Mouse (Mus musculus) right cerebral cortex, postnatal 36 days (tissue): Measurements from ENCODE around the gene Fam171a1.
A peak's percentile ranks its signal among the peaks of the same experiment; 100 is the strongest.
"Not testable (repeated sequence)": the region's sequence is repeated elsewhere in the genome, so short reads cannot be mapped to it uniquely, and the experiment has no call there.

ENCODE experiments used
- DNase-seq, 2 experiments: peaks; one replicate each; pipeline ENCODE4 v3.0.0; 2022; ENCODE audit warnings: low spot score in 2 of 2, mixed read lengths in 1 of 2

Gene Fam171a1

DNA sequence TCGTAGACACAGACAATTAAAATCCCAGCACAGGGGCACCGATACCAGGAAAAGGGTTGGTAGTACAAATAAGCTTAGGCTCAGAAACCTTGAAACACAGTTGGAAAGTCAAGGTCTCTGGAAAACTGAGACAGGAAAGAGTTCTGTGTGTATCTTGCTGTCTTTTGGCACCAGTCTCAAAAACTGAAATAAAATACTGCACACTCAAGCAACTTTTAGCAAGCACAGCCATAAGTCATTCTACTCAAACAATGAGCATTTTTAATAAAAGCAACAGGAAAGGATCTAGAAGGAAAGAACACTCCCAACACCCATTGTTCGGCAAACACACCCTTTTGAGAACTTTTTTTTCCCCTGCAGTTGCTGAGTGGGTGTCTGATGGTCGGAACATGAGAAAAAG is at the start of gene Fam171a1:
Gene Fam171a1 (plus strand): TSS at position 359 of the 400 bp plus-strand sequence.
- no peak for DNase-seq

DNA sequence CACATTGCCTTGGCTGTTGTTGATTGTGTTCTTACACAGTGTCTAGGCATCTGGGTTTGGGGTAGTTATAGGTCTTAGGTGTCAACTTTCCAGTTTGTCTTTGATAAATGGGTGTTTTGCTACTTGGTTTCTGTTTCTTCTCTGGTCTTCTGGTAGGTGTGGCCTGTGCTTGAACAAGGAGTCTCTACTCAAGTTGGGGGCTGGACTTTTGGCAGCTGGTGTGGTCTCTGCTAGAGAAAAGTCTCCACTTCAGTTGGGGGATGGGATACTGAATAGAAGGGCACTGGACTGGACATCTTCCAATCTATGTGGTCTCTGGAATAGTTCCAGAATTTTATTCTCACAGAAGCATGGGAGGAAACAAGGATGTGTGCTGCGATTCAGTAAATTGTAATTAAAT is 44.9 kb upstream of the Fam171a1 start:
- DNase-seq: no peak

DNA sequence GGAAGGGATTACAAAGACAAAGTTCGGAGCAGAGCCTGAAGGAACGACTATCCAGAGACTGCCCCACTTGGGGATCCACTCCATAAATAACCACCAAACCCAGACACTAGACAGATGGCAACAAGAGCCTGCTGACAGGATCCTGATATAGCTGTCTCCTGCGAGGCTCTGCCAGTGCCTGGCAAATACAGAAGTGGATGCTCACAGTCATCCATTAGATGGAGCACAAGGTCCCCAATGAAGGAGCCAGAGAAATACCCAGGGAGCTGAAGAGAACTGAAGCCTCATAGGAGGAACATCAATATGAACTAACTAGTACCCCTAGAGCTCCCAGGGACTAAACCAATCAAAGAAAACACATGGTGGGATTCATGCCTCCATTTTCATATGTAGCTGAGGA is 25.7 kb upstream of the Fam171a1 start:
- DNase-seq: not testable (repeated sequence)

DNA sequence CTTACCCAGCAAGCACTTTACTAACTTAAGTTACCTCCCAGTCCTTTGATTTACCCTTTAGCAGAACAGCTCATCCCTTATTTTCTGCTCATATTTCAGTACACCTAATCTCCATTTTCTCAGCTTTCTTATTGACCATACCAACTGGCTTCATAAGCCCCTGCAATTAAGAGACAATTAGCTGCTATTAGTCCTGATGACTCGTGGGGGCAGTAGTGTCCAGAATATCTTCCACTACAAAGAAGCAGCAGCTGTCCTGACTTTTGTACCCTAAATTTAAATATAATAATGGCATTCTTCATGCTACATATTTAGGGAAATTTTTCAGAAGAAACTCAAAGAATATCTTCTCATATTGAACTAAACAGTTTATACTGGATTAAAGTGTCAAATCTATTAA is 24.8 kb upstream of the Fam171a1 start:
- no peak for DNase-seq

DNA sequence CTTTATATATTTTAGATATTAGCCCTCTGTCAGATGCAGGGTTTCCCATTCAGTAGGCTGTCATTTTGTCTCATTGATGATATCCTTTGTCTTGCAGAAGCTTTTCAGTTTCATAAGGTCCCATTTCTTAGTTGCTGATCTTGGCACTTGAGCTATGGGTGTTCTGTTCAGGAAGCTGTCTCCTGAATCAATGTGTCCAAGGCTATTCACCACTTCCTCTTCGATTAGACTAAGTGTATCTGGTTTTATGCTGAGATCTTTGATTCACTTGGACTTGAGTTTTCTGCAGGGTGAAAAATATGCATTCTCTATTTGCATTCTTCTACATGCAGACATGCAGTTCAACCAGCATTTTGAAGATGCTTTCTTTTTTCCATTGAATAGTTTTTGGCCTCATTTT is 17.9 kb upstream of the Fam171a1 start:
- DNase-seq: no peak

DNA sequence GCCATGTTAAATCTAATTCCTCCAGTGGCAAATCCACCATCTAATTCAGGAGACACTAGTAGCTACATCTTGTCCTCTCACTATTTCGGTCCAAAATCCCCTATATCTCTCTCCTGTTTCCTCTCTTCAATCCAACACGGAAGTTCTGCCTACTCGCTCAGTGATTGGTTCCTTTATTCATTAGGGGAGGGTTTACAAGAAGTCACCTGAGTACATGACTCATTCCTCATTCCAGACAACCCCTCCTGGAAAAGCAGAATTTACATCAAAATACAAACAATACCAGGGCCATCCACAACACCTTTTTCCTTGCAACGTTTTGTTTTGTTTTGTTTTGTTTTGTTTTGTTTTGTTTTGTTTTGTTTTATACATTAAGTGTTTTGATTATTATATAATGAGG is 14.1 kb upstream of the Fam171a1 start:
- DNase-seq: no peak

DNA sequence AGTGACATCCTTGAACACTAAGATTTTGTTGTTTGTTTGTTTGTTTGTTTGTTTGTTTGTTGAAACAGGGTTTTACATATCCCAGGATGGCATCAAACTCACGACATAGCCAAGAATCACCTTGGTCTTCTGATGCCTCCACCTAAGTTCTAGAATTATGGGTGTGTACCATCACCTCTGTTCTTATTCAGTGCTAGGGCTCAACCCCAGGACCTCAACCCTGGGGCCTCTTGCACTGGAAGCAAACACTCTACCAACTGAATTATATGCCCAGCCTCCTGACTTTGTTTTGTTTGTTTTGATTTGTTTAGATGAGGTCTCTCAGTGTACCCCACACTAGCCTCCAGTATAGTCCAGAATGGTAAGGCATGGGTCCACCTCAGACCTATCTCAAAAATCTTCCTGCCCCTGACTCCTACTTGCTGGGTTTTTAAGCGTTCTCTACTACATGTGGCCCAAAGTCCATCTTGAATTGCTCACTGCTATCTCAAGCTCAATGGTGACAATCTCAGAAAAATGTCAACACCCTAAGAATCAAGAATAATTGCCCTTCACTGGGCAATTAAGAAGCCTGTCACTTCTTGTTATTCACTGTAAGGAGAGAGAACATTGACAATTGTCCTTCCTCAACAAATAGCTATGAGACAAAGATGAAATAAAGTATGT is 12.6 kb upstream of the Fam171a1 start:
- DNase-seq: no peak

DNA sequence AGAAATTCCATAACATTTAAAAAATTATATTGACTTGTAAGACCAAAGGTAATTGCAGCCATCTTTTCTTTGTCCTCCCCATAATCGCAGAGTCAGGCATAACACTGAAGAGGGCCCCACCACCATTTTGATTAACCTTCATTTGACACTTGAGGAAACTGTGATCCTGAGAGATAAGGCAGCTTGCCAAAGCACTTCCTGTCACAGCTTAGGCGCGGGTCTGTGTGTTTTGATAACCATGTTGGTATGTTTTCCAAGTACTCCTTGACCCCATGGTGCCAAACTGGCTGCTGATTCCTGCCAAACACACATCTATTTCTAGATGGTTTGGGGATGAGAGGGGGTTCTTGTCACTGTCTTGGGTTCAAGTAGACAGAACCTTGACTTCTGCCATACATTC is 11.7 kb upstream of the Fam171a1 start:
- DNase-seq: no peak

DNA sequence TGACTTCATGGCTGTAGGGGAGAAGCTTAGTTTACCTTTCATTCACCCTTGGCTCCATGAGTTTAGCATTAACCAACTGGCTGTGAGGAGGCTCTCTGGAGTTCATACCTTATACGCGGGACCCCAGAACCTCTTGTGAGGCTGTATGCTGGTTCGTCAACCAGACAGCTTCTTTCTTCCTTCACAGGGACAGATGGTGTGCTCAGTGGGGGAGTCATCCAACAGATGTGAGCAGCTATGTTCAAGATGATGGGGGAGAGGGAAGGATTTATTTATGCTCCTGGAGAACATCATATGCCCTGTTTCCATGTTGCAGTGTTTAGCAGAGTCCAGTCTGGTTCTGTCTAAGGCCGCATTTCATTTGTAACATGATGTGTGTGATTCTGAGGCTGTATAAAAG is 6.6 kb upstream of the Fam171a1 start:
- DNase-seq: no peak

DNA sequence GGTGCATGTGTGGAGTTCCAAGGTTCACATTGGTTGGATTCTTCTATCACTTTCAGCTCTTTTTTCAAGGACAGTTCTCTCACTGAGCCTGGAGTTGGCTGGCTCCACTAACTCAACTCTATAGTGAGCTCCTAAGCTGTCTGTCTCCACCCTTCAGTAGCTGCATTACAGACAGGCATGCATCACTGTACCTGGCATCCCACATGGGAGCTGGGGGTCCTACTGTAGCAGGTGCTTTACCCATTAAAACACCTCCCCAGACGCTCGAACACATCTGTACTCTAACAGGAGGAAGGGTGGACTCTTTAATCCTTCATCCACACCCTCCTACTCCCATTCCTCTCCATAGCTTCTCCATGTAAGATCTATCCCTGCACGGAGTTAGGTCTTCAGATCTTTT is 5.6 kb upstream of the Fam171a1 start:
- no peak for DNase-seq

DNA sequence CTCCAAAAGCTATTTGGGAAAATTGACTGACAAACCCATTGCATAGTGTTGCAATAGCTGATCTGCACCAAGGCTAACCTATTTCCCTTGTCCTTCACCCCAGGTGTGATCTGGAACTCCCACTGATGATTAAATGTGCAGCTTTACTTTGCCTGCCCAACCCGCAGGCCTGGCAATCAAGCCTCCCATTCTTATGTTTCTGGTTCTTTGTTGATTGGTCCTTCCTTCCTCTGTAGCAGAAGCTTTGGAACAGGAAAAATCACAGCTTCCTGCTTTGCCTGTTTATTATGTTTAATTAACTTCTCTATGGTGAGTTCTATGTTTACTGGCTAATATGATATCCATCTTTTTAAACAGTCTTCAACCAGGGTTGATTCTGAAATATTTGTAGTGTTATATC is 5.2 kb upstream of the Fam171a1 start:
- no peak for DNase-seq

DNA sequence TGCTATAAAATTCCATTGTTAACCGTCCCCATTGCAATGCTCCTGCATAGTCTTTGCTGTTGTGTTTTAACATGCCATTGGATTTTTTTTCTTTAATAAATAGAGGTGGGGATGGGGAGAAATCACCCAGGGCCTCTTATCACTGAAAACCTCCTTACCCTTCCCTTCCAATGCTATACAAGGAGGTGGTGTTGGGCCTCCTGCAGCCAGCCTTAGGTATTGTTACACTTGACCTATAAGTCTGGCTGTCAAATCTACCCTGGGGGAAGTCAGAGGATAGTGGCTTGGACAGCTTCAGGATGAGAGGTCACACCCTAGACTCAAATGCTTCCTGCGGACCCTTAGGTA is 3.8 kb downstream of the Fam171a1 start:
- no peak for DNase-seq

DNA sequence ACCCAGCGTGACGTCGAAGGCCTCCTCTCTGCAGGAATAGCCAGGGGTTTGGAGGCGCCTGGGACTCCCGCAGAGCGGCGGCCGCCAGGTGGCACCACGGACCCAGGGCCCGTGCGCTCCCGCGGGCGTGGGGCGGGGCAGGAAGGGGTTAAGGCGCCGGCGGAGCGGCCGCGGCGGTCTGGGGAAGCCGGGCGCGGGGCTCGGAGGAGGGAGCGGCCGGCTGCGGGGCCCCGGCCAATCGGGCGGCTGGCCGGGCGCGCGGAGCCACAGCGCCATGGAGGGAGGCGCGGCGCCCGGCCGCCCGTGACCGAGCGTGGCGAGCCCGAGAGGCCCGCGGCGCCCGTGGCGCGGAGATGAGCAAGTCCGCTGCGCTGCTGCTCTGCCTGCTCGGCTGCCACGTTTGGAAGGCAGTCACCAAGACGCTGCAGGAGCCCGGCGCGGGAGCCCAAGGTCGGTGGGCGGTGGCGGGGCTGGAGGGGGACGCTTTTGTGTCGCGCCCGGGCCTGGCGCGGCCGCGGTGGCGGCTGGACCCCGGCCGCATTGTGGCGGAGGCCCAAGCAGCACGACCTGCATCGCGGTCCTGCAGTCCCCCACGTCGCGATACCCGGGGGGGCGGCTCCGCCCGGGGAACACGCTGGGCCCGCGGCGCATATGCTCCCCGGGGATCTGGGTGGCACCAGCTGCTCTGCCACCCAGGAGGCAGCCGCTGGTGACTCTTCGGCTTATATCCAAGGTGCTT is 4.3 kb downstream of the Fam171a1 start:
- DNase-seq: peak; percentile 78 to 83

DNA sequence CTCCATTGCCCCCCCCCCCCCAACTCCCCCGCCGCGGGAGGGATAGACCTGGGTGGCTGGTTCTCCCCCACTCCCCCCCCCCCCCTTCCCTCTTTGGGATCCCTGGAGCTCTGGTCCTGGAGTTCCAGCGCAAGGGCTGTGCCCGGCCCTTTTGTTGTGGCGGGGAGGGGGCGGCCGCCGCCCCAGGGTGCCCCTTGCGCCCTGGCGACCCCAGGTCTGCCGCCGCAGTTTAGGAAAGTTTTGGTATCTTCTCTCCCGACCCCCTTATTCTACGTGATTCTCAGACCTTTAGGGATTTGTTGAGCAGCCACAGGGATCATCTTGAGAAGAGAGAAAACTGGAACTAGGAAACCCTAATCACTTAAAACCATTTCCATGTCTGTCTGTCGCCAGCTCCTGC is 4.9 kb downstream of the Fam171a1 start:
- DNase-seq: no peak

DNA sequence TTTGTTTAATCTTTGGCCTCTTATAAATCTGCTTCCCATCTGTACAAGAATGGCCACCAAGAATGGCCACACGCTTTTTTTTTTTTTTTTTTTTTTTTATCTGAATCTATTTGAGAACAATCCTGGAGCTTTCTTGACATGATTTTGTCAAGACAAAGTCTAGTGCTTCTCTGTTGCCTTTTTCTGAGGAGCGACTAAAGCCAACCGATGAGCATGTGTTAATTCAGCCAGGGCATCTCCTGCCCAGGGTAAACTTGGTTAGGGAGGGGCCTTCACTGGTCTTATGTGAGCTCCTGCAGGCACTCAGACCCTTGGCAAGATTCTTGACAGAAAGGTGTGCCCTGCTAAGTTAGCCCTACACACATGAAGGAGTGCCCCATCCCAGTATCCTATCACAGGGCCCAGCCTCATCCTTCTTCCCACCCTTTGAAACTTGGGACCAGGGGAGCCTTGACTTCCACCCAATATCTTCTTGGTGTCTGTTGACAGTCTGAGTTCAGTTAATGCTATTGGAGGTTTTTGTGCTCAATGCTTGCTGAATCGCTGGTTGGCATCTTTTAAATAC is 5.4 kb downstream of the Fam171a1 start:
- DNase-seq: no peak

DNA sequence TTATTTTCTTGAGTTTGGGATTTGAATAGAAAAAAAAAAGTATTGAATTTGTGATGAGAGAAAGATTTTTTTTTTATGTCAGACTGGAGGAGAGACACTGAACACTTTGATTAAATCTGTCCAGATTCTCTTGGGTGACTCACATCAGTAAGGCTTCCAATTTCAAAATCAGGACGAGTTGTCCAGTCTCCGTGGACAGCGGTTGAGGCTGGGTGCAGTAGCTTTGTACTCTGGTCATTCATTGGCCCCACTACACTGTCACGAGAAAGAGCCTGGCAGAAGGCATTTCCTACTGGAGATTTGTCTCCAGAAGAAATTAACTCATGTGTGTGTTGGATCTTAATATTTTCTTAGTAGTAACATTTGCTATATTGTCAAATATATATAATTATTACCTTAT is 8.5 kb downstream of the Fam171a1 start:
- no peak for DNase-seq

DNA sequence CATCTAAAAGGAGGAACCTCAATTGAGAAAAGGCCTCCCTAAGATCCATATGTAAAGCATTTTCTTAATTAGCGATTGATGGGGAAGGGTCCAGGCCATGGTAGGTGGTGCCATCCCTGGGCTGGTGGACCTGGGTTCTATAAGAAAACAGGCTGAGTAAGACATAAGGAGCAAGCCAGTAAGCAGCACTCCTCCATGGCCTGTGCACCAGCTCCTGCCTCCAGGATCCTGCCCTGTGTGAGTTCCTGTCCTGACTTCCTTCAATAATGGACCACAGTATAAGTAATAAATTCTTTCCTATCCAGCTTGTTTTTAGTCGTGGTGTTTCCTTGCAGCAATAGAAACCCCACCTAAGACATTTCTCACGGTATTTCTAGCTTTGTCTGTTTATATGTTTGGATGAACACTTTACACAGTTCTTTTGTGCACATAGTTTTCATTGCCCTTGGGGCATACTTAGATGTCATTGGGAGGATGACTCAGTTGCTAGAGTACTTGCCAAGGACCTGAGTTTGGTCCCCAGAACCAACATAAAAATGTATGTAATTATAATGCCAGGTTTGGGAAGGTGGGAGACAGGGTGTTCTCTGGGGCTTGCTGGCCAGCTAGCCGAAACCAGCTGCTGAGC is 13.3 kb downstream of the Fam171a1 start:
- no peak for DNase-seq

DNA sequence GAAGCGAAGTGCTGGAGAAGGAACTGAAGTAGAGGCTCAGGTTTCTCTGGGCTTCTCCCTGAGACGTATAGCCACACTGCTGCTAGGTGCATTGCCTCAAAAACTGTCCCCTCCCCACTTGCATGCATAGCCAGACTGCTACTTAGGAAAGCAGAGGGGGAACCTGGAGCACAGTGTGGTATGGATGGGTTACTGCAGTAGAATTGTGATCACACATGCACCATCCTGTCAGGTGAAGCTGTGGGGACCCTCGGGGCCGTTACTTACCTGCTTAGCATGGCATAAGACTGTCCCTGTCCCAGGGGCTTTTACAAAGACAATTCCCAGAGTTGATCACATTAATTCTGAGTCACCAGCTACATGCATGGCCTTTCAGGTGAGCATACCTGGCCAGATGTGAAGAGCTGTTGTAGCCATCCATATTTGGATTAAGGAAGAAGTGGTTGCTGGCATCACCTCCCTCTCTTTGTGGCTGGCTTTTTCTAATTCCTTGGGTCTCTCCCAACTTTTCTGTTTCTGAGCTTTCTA is 14.4 kb downstream of the Fam171a1 start:
- DNase-seq: no peak

DNA sequence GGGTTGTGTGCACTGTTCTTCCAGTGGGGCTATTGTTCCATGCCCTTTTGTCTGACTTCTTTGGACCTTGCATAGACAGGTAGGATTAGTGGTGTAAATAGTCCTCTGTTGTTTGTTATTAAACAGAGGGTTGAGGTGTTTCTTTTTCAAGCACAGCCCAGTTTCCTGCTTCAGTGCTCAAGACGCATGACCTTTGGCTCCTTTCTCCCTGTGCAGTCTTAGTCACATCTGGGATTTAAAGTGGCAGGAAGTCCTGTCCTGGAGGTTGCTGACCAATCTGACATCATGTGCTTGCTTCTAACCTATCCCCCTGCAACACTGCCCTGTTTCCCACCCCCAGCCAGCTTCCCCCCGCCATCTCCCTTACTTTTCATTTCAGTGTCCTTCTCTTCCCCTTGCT is 14.9 kb downstream of the Fam171a1 start:
- DNase-seq: no peak

DNA sequence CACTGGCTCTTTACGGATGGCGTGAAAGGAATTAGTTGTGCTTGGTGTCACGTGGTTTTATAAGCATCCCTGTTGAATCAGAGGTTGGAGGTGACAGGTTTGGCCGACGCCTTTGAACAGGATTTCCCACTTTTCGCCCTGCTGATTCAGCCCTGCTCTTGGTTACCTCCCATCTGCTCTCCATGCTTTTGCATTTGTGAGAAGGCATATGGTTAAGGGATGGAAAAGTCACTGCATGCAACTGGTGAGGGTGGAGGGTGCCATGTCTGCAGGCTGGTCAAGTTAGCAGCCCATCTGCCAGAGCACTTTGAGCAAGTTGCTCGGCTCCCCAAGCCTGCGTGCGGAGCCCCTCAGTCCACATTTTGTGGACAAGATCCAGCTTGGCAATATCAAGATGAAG is 18.4 kb downstream of the Fam171a1 start:
- DNase-seq: no peak

DNA sequence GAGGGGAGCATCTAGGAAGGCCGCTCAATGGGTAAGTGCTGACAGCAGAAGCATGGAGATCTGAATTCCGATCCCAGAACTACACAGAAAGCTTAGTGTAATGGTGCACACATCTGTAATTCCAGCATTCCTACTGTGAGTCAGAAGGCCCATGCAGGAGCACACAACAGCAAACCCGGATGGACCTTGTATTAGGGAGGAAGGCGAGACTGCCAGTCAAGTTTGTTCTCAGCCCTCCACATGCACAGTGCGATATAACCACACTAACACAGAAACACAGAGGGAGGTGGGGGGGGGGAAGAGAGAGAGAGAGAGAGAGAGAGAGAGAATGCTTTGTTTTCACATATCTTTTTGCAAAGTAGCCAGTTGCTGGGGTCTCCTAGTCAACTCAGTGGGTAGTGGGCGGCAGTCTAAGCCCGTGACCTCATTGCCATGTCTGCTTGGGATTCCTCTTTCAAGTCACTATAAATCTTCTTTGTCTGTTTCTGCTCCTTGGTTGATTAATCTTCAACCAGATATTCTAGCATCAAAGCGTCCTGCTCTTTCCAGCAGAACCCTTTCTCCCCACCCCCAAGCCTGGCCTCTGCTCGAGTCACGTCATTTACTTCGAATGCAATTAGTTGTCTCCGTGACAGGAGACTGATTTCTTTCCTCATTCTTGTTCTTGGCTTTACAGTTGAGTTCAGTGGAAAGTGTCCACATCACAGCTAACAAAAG is 20.7 kb downstream of the Fam171a1 start:
- DNase-seq: no peak

DNA sequence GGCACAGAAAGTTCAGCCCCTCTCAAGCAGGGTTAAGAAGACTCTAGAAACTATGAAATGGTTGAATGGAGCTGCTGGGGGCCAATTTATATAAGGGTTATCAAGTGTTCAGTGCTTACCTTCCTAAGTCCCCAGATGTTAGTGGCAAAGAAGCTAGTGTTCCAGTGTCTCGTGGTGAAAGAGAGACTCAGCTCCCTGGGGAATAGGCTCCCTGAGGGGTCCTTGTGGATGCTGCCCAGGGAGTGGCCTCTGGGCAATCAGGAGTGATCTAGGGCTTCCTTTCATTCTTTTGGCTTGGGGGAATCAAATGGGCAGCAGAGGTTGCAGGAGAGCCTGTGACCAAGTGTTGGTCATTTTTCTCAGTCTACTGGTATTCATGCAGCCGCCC is 21.3 kb downstream of the Fam171a1 start:
- no peak for DNase-seq
